Mouse (Mus musculus) midbrain, embryonic 12.5 days (tissue): Measurements from ENCODE around the gene Gm14180. TPM values are rescaled to one million over a fixed set of nuclear protein-coding genes. Genes with fewer than 3 reads are reported as not detected.

ENCODE experiments used
- polyA plus RNA-seq: library from polyadenylated mRNA; unstranded; fragments of >200 nt; fragmentation: Nextera tagmentation; extraction: Ambion mirVana; gene quantifications from 2 replicates; pipeline ENCODE4 v1.2.1, GENCODE M21; 2016

The Gm14180 gene
- polyA plus RNA-seq, 1 experiment from 2014 or later = not detected

Other genes with a start within 250 kb of the Gm14180 start
- not detected in 2 replicates for gene Krt23, start 241.2 kb downstream of the Gm14180 start, polyA plus RNA-seq
- gene Krt39, start 213.0 kb downstream of the Gm14180 start, polyA plus RNA-seq = not detected in 2 replicates
- gene Krt40, start 191.1 kb downstream of the Gm14180 start, polyA plus RNA-seq = not detected in 2 replicates
- not detected in 2 replicates for gene Krtap3-3, start 183.4 kb downstream of the Gm14180 start, polyA plus RNA-seq
- not detected in 2 replicates for gene Krtap3-2, start 177.4 kb downstream of the Gm14180 start, polyA plus RNA-seq
- not detected in 2 replicates for gene Gm11939, start 174.8 kb downstream of the Gm14180 start, polyA plus RNA-seq
- not detected in 2 replicates for gene Krtap3-1, start 167.7 kb downstream of the Gm14180 start, polyA plus RNA-seq
- gene Krtap1-5, start 153.3 kb downstream of the Gm14180 start, polyA plus RNA-seq = not detected in 2 replicates
- gene Krtap1-4, start 150.6 kb downstream of the Gm14180 start, polyA plus RNA-seq = not detected in 2 replicates
- not detected in 2 replicates for gene Krtap1-3, start 143.0 kb downstream of the Gm14180 start, polyA plus RNA-seq
- not detected in 2 replicates for gene Krtap9-3, start 136.2 kb downstream of the Gm14180 start, polyA plus RNA-seq
- gene Gm11938, start 131.0 kb downstream of the Gm14180 start, polyA plus RNA-seq = not detected in 2 replicates
- not detected in 2 replicates for gene Gm11937, start 124.1 kb downstream of the Gm14180 start, polyA plus RNA-seq
- gene Krtap2-4, start 119.4 kb downstream of the Gm14180 start, polyA plus RNA-seq = not detected in 2 replicates
- not detected in 2 replicates for gene Gm11562, start 113.9 kb downstream of the Gm14180 start, polyA plus RNA-seq
- not detected in 2 replicates for gene Krtap4-1, start 106.1 kb downstream of the Gm14180 start, polyA plus RNA-seq
- gene Krtap4-2, start 99.2 kb downstream of the Gm14180 start, polyA plus RNA-seq = not detected in 2 replicates
- gene Krtap4-7, start 90.2 kb downstream of the Gm14180 start, polyA plus RNA-seq = not detected in 2 replicates
- not detected in 2 replicates for gene Gm11555, start 84.1 kb downstream of the Gm14180 start, polyA plus RNA-seq
- gene Gm11563, start 75.3 kb downstream of the Gm14180 start, polyA plus RNA-seq = not detected in 2 replicates
- gene Krtap4-6, start 68.3 kb downstream of the Gm14180 start, polyA plus RNA-seq = not detected in 2 replicates
- not detected in 2 replicates for gene Gm14190, start 43.5 kb downstream of the Gm14180 start, polyA plus RNA-seq
- gene Gm11595, start 38.6 kb upstream of the Gm14180 start, polyA plus RNA-seq = not detected in 2 replicates
- gene Krtap4-8, start 46.4 kb upstream of the Gm14180 start, polyA plus RNA-seq = not detected in 2 replicates
- gene Krtap4-9, start 50.9 kb upstream of the Gm14180 start, polyA plus RNA-seq = not detected in 2 replicates
- gene Gm11596, start 59.2 kb upstream of the Gm14180 start, polyA plus RNA-seq = not detected in 2 replicates
- gene Gm11569, start 64.6 kb upstream of the Gm14180 start, polyA plus RNA-seq = not detected in 2 replicates
- gene Gm11554, start 70.2 kb upstream of the Gm14180 start, polyA plus RNA-seq = not detected in 2 replicates
- gene Krtap4-13, start 75.6 kb upstream of the Gm14180 start, polyA plus RNA-seq = not detected in 2 replicates
- not detected in 2 replicates for gene Gm11564, start 81.4 kb upstream of the Gm14180 start, polyA plus RNA-seq
- gene 2300003K06Rik, start 103.8 kb upstream of the Gm14180 start, polyA plus RNA-seq = not detected in 2 replicates
- not detected in 2 replicates for gene Krtap4-16, start 117.3 kb upstream of the Gm14180 start, polyA plus RNA-seq
- not detected in 2 replicates for gene Gm11568, start 123.6 kb upstream of the Gm14180 start, polyA plus RNA-seq
- not detected in 2 replicates for gene Gm11559, start 130.2 kb upstream of the Gm14180 start, polyA plus RNA-seq
- not detected in 2 replicates for gene Krtap9-1, start 139.1 kb upstream of the Gm14180 start, polyA plus RNA-seq
- not detected in 2 replicates for gene Gm11567, start 144.9 kb upstream of the Gm14180 start, polyA plus RNA-seq
- not detected in 2 replicates for gene Krtap31-1, start 173.6 kb upstream of the Gm14180 start, polyA plus RNA-seq
- gene Gm11565, start 180.5 kb upstream of the Gm14180 start, polyA plus RNA-seq = not detected in 2 replicates
- gene Krtap31-2, start 202.0 kb upstream of the Gm14180 start, polyA plus RNA-seq = not detected in 2 replicates
- not detected in 2 replicates for gene Krtap9-5, start 214.2 kb upstream of the Gm14180 start, polyA plus RNA-seq
- gene Krtap29-1, start 244.8 kb upstream of the Gm14180 start, polyA plus RNA-seq = not detected in 2 replicates